In the genomic region with DNA sequence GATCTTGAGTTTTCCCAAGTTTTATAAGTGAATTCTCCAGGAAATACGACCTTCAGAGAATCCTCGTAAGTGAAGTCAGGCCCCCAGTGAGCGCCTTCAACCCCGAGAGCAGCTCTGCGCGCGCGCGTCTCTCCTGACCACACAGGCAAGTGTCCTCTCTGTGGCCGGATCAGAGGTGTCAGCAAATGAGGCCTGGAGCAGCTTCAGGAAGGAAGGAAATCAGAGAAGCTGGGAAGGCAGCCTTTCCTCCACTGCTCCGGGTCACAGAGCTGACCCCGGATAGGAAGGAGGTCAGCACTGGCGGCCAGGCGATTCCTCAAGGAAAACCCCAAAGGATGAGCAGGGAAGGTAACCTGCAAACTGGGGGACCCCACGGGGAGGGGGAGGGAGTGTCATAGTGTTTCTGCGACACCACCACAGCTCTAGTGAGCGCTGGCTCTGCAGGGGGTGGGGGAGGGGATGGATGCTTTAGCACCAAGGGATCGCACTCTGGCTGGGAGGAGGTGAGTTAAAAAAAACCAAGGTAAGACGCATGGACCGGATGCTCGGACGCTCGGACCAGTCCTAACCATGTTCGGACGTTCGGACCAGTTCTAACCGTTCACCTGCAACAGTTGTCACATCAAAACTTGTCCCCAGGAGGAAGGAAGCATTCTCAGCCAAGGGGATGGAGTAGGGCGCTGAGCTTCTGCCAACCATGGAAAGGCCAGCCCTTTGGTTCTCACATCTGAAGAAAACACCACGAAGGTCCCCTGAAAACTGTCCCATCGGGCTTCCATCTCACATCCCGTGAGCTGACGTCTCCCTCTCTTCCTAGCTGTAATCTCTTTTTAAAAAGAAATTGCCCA, we compare ENCODE assay signal across 7 mouse cellular contexts. TPM values are rescaled to one million over a fixed set of nuclear protein-coding genes. Genes with fewer than 3 reads are reported as not detected.
A peak's percentile ranks its signal among the peaks of the same experiment; 100 is the strongest.
DNase-seq lines count a peak whose midpoint lies in the region; ATAC-seq lines count a peak whose summit lies in the region.

No protein-coding gene starts in this region.

- H3K9ac ChIP-seq in embryonic facial prominence, embryonic 13.5 days = no peak overlapping the region
- no peak overlapping the region for H3K9ac ChIP-seq in kidney, embryonic 14.5 days (ENCODE audit: low read depth, low read length)
- H3K9ac ChIP-seq in midbrain, embryonic 11.5 days (ENCODE audit: low read length) = no peak overlapping the region

- no peaks in the 10 kb centered on the region for H3K9me3 ChIP-seq in embryonic facial prominence, embryonic 13.5 days
- no peaks in the 10 kb centered on the region for H3K9me3 ChIP-seq in kidney, embryonic 14.5 days (ENCODE audit: control insufficient read depth, low read length)
- no peaks in the 10 kb centered on the region for H3K9me3 ChIP-seq in midbrain, embryonic 11.5 days (ENCODE audit: control insufficient read depth, low read length)

- H3K4me3 ChIP-seq in brown adipose tissue, adult 24 weeks (ENCODE audit: insufficient read depth, low read depth, low read length) = peak overlapping the region; percentile 54
- no peak overlapping the region for H3K4me3 ChIP-seq in embryonic facial prominence, embryonic 13.5 days
- peak overlapping the region; percentile 1; the same call in 1 of the 2 replicates for H3K4me3 ChIP-seq in kidney, embryonic 14.5 days (ENCODE audit: low read length)
- no peak overlapping the region for H3K4me3 ChIP-seq in midbrain, embryonic 11.5 days (ENCODE audit: low read depth, low read length)

- ATAC-seq in embryonic facial prominence, embryonic 13.5 days (ENCODE audit: insufficient number of reproducible peaks, insufficient read depth, low FRiP score, low TSS enrichment, low read depth) = no peak
- ATAC-seq in kidney, embryonic 14.5 days (ENCODE audit: low FRiP score, low TSS enrichment) = peak; percentile 72
- no peak for ATAC-seq in midbrain, embryonic 11.5 days (ENCODE audit: low FRiP score)

- H3K36me3 ChIP-seq in embryonic facial prominence, embryonic 13.5 days = peaks cover 6% of the 10 kb centered on the region; the same call in 1 of the 2 replicates
- no peaks in the 10 kb centered on the region for H3K36me3 ChIP-seq in kidney, embryonic 14.5 days (ENCODE audit: control insufficient read depth, insufficient read depth, low read length)
- H3K36me3 ChIP-seq in midbrain, embryonic 11.5 days (ENCODE audit: control insufficient read depth, insufficient read depth, low read length) = no peaks in the 10 kb centered on the region

- H3K4me2 ChIP-seq in embryonic facial prominence, embryonic 13.5 days = peak overlapping the region; percentile 9; the same call in 1 of the 2 replicates
- H3K4me2 ChIP-seq in kidney, embryonic 14.5 days (replicated peaks; ENCODE audit: low read depth, low read length) = peak overlapping the region; percentile 39
- H3K4me2 ChIP-seq in midbrain, embryonic 11.5 days = peak overlapping the region; percentile 24; the same call in 1 of the 2 replicates

- DNase-seq in midbrain, embryonic 11.5 days (ENCODE audit: low spot score, missing footprints) = peak; percentile 82
- DNase-seq in frontal cortex, postnatal 14 days (ENCODE audit: low spot score in 2 of 2) = no peak
- no peak for DNase-seq in gastrocnemius, postnatal 4 days (ENCODE audit: low spot score in 2 of 2)
- no peak for DNase-seq in urinary bladder, postnatal 10 days (ENCODE audit: low spot score)

- peaks cover 9% of the 10 kb centered on the region; the same call in 1 of the 2 replicates for H3K27me3 ChIP-seq in embryonic facial prominence, embryonic 13.5 days
- H3K27me3 ChIP-seq in kidney, embryonic 14.5 days (ENCODE audit: control insufficient read depth, insufficient read depth, low read length) = no peaks in the 10 kb centered on the region
- no peaks in the 10 kb centered on the region for H3K27me3 ChIP-seq in midbrain, embryonic 11.5 days (ENCODE audit: control insufficient read depth, insufficient read depth, low read length)

- 17% methylated on average over 32 of the region's 32 CpGs for WGBS in embryonic facial prominence, embryonic 13.5 days
- 13% methylated on average over 32 of the region's 32 CpGs for WGBS in kidney, embryonic 14.5 days
- 12% methylated on average over 32 of the region's 32 CpGs for WGBS in midbrain, embryonic 11.5 days

- peaks cover 23% of the 10 kb centered on the region for H3K4me1 ChIP-seq in brown adipose tissue, adult 24 weeks (ENCODE audit: control insufficient read depth, insufficient read depth, insufficient read length, low read length)
- H3K4me1 ChIP-seq in embryonic facial prominence, embryonic 13.5 days = peaks cover 13% of the 10 kb centered on the region
- peaks cover 16% of the 10 kb centered on the region for H3K4me1 ChIP-seq in kidney, embryonic 14.5 days (ENCODE audit: control insufficient read depth, insufficient read depth, low read length)
- peaks cover 4% of the 10 kb centered on the region; the same call in 1 of the 2 replicates for H3K4me1 ChIP-seq in midbrain, embryonic 11.5 days (ENCODE audit: control insufficient read depth, insufficient read depth, low read length)

- peak overlapping the region; percentile 59; the same call in 1 of the 2 replicates for H3K27ac ChIP-seq in brown adipose tissue, adult 24 weeks (replicated peaks; ENCODE audit: low read depth, low read length)
- no peak overlapping the region for H3K27ac ChIP-seq in embryonic facial prominence, embryonic 13.5 days
- 0 out of 2 replicates have a peak overlapping the region, but pooled peaks have one; percentile 27 for H3K27ac ChIP-seq in kidney, embryonic 14.5 days (ENCODE audit: low read depth, low read length)
- H3K27ac ChIP-seq in midbrain, embryonic 11.5 days (ENCODE audit: low read depth, low read length) = no peak overlapping the region

RNA-seq across cellular contexts. Expression of gene Dnmbp, which starts 19.3 kb away (rescaled TPM):
- 4.5 and 4.7 TPM in 2 replicates for polyA plus RNA-seq in brown adipose tissue, adult 24 weeks (2012; ENCODE audit: insufficient read depth, insufficient read length, missing spikeins)
- 19.9 and 20.5 TPM in 2 replicates for polyA plus RNA-seq in embryonic facial prominence, embryonic 13.5 days (2015; fragmentation: Nextera tagmentation; extraction: Ambion mirVana)
- 21.5 and 24.2 TPM in 2 replicates for polyA plus RNA-seq in kidney, embryonic 14.5 days (2014; fragmentation: Nextera tagmentation; extraction: Ambion mirVana)
- polyA plus RNA-seq in midbrain, embryonic 11.5 days (2014; fragmentation: Nextera tagmentation; extraction: Ambion mirVana) = 13.5 and 14.5 TPM in 2 replicates
- total RNA-seq in gastrocnemius, postnatal 4 days (2021) = 10 to 100 TPM; 18.8 to 20.4 TPM

Comparison
In these comparisons a context has a peak if more than half of its experiments do, and no peak if none do; other contexts are left out.
1. H3K27ac ChIP-seq: peak in brown adipose tissue, adult 24 weeks (single experiment) and kidney, embryonic 14.5 days (single experiment); none in embryonic facial prominence, embryonic 13.5 days (single experiment) and midbrain, embryonic 11.5 days (single experiment).
2. H3K4me3 ChIP-seq: peak in brown adipose tissue, adult 24 weeks (single experiment) and kidney, embryonic 14.5 days (single experiment); none in embryonic facial prominence, embryonic 13.5 days (single experiment) and midbrain, embryonic 11.5 days (single experiment).
3. Peak in every context shown above with its lines, with median percentiles within 50 percentile points of each other: H3K4me2 ChIP-seq.